Mouse (Mus musculus): ENCODE measurements around the gene Abcb1a. TPM values are rescaled to one million over a fixed set of nuclear protein-coding genes. Genes with fewer than 3 reads are reported as not detected.
A peak's percentile ranks its signal among the peaks of the same experiment; 100 is the strongest.

The Abcb1a gene
- polyA plus RNA-seq (2015; fragmentation: Nextera tagmentation; extraction: Ambion mirVana), result 0.71 and 0.88 TPM in 2 replicates

DNA sequence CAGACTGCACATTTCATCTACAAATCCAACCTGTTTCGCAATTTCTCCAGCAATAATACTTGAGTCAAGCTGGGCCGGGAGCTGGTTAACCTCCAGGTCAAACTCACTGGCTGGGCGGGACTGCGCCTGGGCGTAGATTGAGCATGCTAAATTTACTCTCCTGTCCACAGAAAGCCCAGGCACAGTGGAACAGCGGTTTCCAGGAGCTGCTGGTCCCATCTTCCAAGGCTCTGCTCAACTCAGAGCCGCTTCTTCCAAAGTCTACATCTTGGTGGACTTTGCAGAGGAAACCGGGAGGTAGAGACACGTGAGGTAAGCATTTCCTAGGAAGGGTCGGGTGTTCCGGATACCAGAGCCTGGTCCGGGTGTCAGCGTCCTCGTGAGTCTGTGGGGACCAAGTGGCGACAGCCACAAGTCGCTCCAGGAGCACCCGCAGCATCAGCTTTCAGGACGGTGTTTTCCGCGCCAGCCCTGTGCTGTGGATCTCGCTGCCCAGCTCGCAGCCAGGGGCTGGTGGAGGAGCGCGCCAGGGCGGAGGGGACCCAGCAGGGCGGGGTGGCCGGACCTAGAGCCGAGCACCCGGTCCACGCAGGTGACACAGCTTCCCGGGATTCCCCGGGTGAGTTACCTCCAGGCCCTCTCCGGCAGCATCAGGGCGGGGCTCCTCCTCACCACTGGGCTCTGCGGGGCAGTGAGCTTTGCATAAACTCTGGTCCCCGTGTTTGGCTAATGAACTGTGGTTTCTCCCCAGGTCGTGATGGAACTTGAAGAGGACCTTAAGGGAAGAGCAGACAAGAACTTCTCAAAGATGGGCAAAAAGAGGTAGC, at the start of gene Abcb1a:
TSS of gene Abcb1a (plus strand) at position 167 of the 827 bp plus-strand sequence.
- Histone ChIP-seq H3K4me3 (peak within 1 kb of the TSS; percentile 46), H3K9ac (peak within 1 kb of the TSS; percentile 65), H3K9me3 (replicated peaks) (no peaks in the 10 kb centered on the region), H3K27ac (no peak within 1 kb of the TSS), H3K36me3 (ENCODE audit: poor library complexity, severe bottlenecking) (no peaks in the 10 kb centered on the region), H3K4me2 (peak within 1 kb of the TSS; percentile 84), H3K4me1 (peaks cover 11% of the 10 kb centered on the region; the same call in 1 of the 2 replicates), H3K27me3 (no peaks in the 10 kb centered on the region)
- ATAC-seq, result peak; percentile 86
- WGBS, result 8% methylated on average over 37 of the region's 37 CpGs

DNA sequence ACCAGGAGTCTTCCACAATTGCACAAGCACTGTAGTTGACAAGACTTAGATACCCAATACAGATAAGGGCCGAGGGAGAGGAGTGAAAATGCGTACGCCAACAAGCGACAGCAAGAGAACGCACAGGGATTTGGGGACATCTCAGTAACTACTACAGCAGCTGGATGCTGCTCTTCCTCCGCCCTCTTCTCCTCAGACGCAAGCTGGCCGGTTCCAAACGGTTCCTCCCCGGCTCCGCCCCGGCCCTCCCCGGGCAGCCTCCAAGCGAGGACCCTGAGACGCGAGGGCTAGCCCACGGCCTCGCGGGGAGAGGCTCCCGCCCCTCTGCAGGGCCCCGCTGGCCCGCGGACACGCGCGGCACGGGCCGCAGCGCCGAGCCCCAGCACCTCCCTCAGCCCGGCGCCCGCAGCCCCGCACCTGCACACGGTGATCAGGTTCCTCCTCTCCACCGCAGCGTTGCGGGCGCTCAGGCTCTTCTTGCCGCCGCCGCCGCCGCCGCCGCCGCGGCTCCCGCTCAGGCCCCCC, 37.7 kb upstream of the Abcb1a start:
- Histone ChIP-seq H3K27ac (peak overlapping the region; percentile 86), H3K9ac (peak overlapping the region; percentile 91), H3K36me3 (ENCODE audit: poor library complexity, severe bottlenecking) (no peaks in the 10 kb centered on the region), H3K4me1 (no peaks in the 10 kb centered on the region), H3K9me3 (replicated peaks) (no peaks in the 10 kb centered on the region), H3K4me2 (peak overlapping the region; percentile 74), H3K27me3 (no peaks in the 10 kb centered on the region), H3K4me3 (peak overlapping the region; percentile 90)
- ATAC-seq, result peak; percentile 65
- under 1% methylated on average over 18 of the region's 49 CpGs for WGBS

DNA sequence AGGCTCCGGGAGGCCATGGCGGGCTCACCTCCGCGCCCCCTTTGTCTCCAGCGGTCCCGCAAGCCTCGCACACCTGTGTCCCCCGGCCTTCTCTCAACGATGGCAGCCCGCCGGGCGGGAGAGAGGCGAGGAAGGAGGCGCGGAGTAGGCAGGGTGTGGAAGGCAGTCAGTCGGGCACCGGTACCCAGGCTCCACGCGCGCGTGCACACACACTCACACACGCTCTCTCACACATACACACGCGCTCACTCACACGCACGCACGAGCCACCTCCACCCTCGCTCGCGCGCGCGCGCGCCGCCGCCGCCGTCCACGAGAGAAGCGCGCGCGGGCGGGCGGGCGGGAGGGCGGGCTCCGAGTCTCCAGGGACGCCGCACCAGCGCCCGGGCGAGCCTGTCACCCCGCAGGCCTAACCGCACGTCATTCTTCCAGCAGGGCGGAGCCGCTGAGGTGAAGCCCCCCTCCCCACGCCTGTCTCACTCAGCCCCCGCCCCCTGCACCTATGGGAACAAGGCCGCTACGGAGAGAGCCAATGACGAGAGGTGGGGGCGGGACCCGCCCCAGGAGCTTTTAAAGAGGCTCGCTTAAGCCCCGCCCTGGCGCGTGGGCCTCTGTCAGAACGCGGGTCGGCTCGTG, 37.2 kb upstream of the Abcb1a start, which contains the start of gene Rundc3b:
TSS of gene Rundc3b (minus strand) at position 357 of the 636 bp plus-strand sequence.
- under 1% methylated on average over 39 of the region's 74 CpGs for WGBS
- H3K4me3 ChIP-seq, result peak within 1 kb of the TSS; percentile 90
- peak within 1 kb of the TSS; percentile 91 for H3K9ac ChIP-seq
- H3K27ac ChIP-seq, result peak within 1 kb of the TSS; percentile 86
- H3K27me3 ChIP-seq, result no peaks in the 10 kb centered on the region
- H3K9me3 ChIP-seq (replicated peaks), result no peaks in the 10 kb centered on the region
- H3K36me3 ChIP-seq (ENCODE audit: poor library complexity, severe bottlenecking), result no peaks in the 10 kb centered on the region
- peak; percentile 99 for ATAC-seq
- H3K4me2 ChIP-seq, result peak within 1 kb of the TSS; percentile 74
- H3K4me1 ChIP-seq, result no peaks in the 10 kb centered on the region

DNA sequence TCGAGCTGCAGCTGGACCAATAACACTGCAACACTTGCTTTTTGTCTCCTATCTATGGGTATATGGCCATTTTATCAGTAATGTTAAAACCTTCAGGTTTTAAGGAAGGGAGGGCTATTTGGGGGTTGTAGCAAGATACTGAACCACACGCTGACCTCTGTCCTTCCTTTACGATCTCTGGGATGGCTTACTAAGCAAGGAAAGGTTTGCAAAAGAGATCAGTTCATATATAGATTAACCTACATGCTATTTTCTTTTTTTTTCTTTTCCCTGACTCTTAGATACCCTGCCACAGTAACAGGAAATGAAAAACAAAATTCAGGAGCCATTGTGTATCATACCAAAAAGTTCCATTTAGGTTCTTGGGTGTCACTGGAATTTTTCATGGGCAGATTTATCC, 27.0 kb upstream of the Abcb1a start:
- H3K36me3 ChIP-seq (ENCODE audit: poor library complexity, severe bottlenecking), result no peaks in the 10 kb centered on the region
- no peaks in the 10 kb centered on the region for H3K27me3 ChIP-seq
- H3K4me1 ChIP-seq, result no peaks in the 10 kb centered on the region
- no peak for ATAC-seq
- H3K4me2 ChIP-seq, result no peak overlapping the region
- no peak overlapping the region for H3K4me3 ChIP-seq
- WGBS, result 90% methylated on average over 3 of the region's 3 CpGs
- no peak overlapping the region for H3K9ac ChIP-seq
- H3K9me3 ChIP-seq (replicated peaks), result no peaks in the 10 kb centered on the region
- H3K27ac ChIP-seq, result no peak overlapping the region

DNA sequence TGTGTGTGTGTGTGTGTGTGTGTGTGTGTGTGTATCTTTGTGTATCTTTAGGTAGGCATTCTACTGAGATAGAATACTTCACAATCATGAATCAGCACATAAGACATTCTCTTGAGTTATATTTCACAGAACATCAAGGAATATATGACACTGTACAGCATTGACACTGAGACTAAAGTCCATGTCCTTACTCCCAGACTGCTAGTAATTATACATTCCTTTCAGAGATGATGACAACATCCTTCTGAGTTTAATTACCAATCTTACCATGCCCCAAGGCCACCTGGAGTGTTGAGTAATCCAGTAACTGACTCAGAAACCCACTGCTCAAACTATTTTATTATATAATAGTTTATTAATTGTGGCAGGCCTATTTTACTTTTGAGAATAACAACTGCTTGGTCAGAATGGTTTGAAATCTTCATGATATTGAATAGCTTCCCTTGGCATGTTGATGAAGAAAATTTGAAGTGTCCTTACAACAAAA, 25.3 kb upstream of the Abcb1a start:
- no peak overlapping the region for H3K27ac ChIP-seq
- H3K4me2 ChIP-seq, result no peak overlapping the region
- no peak overlapping the region for H3K4me3 ChIP-seq
- no peaks in the 10 kb centered on the region for H3K9me3 ChIP-seq (replicated peaks)
- no peak overlapping the region for H3K9ac ChIP-seq
- H3K27me3 ChIP-seq, result no peaks in the 10 kb centered on the region
- no peak for ATAC-seq
- no peaks in the 10 kb centered on the region for H3K36me3 ChIP-seq (ENCODE audit: poor library complexity, severe bottlenecking)
- H3K4me1 ChIP-seq, result no peaks in the 10 kb centered on the region

DNA sequence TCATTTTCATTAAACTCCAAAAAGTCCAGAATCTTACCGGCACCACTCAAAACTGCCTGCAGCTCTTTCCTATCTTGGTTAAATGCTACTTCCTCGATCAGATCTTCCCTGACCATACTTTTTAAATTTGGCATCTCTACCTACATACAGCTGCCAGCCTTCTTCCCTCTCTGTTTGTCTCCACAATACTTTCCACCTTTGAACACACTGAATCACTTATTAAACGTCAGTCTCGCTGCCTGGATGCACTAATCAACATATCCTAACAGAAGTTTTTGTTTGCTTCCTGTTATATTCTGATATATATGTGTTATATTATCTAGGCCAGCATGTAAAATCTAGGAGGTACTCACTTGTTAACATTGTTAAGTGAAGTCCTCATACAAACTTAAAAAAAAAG, 11.6 kb upstream of the Abcb1a start:
- Histone ChIP-seq H3K9ac (no peak overlapping the region), H3K4me1 (no peaks in the 10 kb centered on the region), H3K4me3 (no peak overlapping the region), H3K4me2 (no peak overlapping the region), H3K27me3 (no peaks in the 10 kb centered on the region), H3K36me3 (ENCODE audit: poor library complexity, severe bottlenecking) (no peaks in the 10 kb centered on the region), H3K27ac (no peak overlapping the region), H3K9me3 (replicated peaks) (no peaks in the 10 kb centered on the region)
- 77% methylated on average over 4 of the region's 4 CpGs for WGBS
- no peak for ATAC-seq

DNA sequence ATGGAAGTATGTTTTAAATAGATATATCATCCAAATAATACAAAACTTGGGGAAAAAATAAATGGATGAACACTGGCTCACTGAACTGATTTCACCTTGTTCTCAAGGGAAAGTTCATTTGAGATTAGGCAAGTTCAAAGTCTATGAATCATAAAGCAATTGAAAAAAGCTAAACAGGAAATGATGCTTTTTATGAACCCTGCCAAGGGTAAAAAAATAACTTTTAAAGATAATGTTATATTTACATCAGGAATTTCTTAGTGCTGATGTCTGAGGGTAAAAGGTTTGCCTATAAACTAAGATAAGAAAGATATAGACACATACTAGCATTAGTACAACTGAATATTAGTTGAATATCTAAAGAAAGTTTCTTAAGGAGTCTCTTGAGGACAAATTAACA, 11.1 kb upstream of the Abcb1a start:
- Histone ChIP-seq H3K9me3 (replicated peaks) (no peaks in the 10 kb centered on the region), H3K4me2 (no peak overlapping the region), H3K4me3 (no peak overlapping the region), H3K27me3 (no peaks in the 10 kb centered on the region), H3K27ac (no peak overlapping the region), H3K9ac (no peak overlapping the region), H3K4me1 (no peaks in the 10 kb centered on the region), H3K36me3 (ENCODE audit: poor library complexity, severe bottlenecking) (no peaks in the 10 kb centered on the region)
- ATAC-seq, result no peak

DNA sequence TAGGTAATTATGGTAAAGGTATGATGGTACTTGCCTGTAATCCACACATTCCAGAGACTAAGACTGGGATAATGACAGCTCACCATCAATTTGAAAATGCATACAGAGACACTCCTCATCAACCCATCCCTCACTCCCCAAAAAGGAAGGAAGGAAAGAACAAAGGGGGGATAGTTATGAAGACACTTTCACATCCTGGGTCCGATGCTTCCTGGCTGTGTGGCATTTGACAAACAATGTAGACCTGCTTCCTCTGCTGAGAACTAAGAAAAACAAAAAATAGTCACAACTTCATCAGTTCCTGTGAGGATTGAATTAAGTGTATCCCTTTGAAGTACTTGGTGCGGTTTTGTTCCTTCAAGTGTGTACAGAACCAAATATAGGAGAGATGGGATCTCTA, 7.8 kb upstream of the Abcb1a start:
- Histone ChIP-seq H3K4me2 (no peak overlapping the region), H3K4me1 (no peaks in the 10 kb centered on the region), H3K27me3 (no peaks in the 10 kb centered on the region), H3K36me3 (ENCODE audit: poor library complexity, severe bottlenecking) (no peaks in the 10 kb centered on the region), H3K9ac (no peak overlapping the region), H3K9me3 (replicated peaks) (no peaks in the 10 kb centered on the region), H3K4me3 (no peak overlapping the region), H3K27ac (no peak overlapping the region)
- 89% methylated on average over 2 of the region's 2 CpGs for WGBS
- no peak for ATAC-seq

DNA sequence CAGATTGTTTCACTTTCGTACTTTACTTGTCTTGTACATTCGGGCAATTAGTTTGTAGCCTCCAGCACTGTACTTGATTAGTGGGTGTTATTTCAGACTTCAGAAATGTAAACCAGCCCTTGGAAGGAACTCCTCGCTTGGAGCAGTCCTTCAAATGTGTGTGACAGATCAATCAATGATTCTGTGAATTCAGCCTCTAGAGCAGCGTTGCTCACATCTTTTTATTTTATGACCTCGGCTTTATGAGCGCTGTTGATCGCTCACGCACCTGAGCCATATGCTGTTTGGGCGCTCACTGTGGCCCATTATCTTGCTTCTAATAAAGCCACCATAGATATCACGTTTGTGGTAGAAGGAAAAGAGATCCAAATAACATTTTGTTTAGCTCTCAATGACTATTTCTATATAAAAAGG, 868 bp downstream of the Abcb1a start:
- Histone ChIP-seq H3K9me3 (replicated peaks) (no peaks in the 10 kb centered on the region), H3K36me3 (ENCODE audit: poor library complexity, severe bottlenecking) (no peaks in the 10 kb centered on the region), H3K4me1 (peaks cover 11% of the 10 kb centered on the region; the same call in 1 of the 2 replicates), H3K9ac (peak overlapping the region; percentile 65; the same call in 1 of the 2 replicates), H3K27ac (no peak overlapping the region), H3K4me2 (peak overlapping the region; percentile 84), H3K27me3 (no peaks in the 10 kb centered on the region), H3K4me3 (peak overlapping the region; percentile 46)
- peak; percentile 24; the same call in 1 of the 2 replicates for ATAC-seq
- 69% methylated on average over 10 of the region's 10 CpGs for WGBS

DNA sequence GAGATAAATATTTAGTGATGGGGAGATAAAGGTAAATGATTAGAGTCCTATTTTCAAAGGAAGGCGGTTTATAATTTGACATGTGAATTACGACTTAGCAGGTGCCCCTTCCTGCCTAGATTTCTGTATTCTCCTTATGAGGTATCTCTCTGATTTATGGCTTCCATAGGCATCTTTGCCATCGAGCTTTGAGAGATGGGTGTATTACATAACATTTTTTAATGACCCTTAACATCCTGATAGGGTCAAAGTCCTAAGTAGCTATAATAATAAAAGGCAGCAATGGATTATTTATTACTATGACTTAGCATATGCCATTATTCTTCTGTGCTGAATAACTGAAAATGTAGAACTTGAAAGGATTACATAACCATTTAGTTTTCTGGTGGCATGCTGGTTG, 4.8 kb downstream of the Abcb1a start:
- Histone ChIP-seq H3K4me1 (peaks cover 11% of the 10 kb centered on the region; the same call in 1 of the 2 replicates), H3K9ac (no peak overlapping the region), H3K27ac (no peak overlapping the region), H3K36me3 (ENCODE audit: poor library complexity, severe bottlenecking) (no peaks in the 10 kb centered on the region), H3K9me3 (replicated peaks) (no peaks in the 10 kb centered on the region), H3K4me2 (no peak overlapping the region), H3K27me3 (no peaks in the 10 kb centered on the region), H3K4me3 (no peak overlapping the region)
- WGBS, result 72% methylated on average over 3 of the region's 3 CpGs
- ATAC-seq, result no peak

DNA sequence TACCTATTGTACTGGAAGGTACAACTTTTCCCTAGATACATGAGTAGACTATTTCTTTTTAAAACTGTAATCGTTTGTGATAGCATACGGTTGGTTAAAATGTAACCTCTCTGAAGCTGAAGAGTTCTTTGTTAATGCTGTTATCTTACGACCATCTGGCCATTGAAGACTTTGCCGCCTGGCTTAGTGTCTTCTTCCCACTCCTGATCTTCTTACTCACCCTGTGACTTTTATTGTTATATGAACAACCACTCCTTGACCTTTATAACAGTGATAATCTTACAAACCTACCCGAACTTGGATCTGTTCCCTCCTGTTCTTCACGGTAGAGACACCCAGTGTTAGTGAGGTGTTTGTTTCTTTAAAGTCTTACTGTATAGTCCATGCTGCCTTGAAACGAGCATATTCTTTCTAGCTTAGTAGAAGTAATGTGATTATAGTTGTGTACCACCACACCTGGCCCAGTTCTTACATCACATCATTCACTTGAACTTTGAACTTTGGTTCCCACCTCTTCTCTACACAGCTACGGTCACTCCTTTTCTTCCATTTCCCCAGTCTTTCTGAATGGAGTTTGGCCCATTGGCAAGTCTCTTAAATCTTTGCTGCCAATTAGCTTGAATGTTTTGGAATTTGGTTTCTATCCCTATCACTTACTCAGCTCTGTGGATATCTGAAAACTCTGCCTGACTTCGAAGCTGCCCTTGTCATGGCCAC, 8.0 kb downstream of the Abcb1a start:
- H3K27ac ChIP-seq, result no peak overlapping the region
- WGBS, result 88% methylated on average over 9 of the region's 9 CpGs
- ATAC-seq, result no peak
- H3K4me1 ChIP-seq, result no peaks in the 10 kb centered on the region
- no peak overlapping the region for H3K4me2 ChIP-seq
- H3K4me3 ChIP-seq, result no peak overlapping the region
- no peaks in the 10 kb centered on the region for H3K36me3 ChIP-seq (ENCODE audit: poor library complexity, severe bottlenecking)
- no peaks in the 10 kb centered on the region for H3K27me3 ChIP-seq
- no peaks in the 10 kb centered on the region for H3K9me3 ChIP-seq (replicated peaks)
- no peak overlapping the region for H3K9ac ChIP-seq

DNA sequence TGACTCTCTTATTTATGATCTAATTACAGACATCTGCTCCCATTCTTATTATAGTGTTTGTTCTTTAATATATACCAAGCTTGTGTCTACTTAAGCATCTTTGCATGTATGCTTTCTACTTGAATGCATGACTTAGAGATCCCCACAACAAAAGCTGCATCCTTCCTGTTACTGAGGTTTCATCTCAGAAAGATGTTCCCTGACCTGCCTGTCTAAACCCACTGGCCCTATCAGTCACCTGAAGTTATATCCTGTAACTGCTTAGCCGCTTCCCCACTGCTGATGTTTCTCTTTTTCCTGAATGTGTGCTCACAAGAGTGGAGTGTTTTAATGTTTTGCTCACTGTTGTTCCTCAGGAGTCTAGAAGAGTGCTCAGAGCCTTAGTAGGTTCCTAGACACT, 9.7 kb downstream of the Abcb1a start:
- Histone ChIP-seq H3K4me2 (no peak overlapping the region), H3K9me3 (replicated peaks) (no peaks in the 10 kb centered on the region), H3K9ac (no peak overlapping the region), H3K4me1 (no peaks in the 10 kb centered on the region), H3K27me3 (no peaks in the 10 kb centered on the region), H3K4me3 (no peak overlapping the region), H3K27ac (no peak overlapping the region), H3K36me3 (ENCODE audit: poor library complexity, severe bottlenecking) (no peaks in the 10 kb centered on the region)
- 96% methylated on average over 1 of the region's 1 CpGs for WGBS
- ATAC-seq, result no peak

All from forebrain, embryonic 13.5 days (tissue).